Comparison of ENCODE assay signal across 8 mouse cellular contexts in genomic region chr3:41509441-41509840, GRCm38 (mm10). TPM values are rescaled to one million over a fixed set of nuclear protein-coding genes. Genes with fewer than 3 reads are reported as not detected.
DNase-seq lines count a peak whose midpoint lies in the region; ATAC-seq and TF ChIP-seq lines count a peak whose summit lies in the region.
"Had no signal": no experiment of that assay in that cellular context is flagged by ENCODE, and none has a peak within 500 bp of the region (broad histone marks: within the 10 kb centered on the region; RNA-seq: fewer than 3 reads in every experiment).

No protein-coding gene starts in this region.

- no peaks in the 10 kb centered on the region for H3K4me1 ChIP-seq in kidney, adult 2 months (ENCODE audit: control insufficient read depth, insufficient read depth, low read length)

- H3K36me3 ChIP-seq in kidney, adult 2 months (ENCODE audit: control insufficient read depth, insufficient read depth, low read length) = no peaks in the 10 kb centered on the region

- peak; percentile 29 for ATAC-seq in common myeloid progenitor, adult 5-6 weeks (replicated peaks; ENCODE audit: low read depth, poor library complexity, severe bottlenecking)

- intact Hi-C loops in left cerebral cortex, adult 2 months (cut with DNase I) = no loop called here

- no peak overlapping the region for H3K4me3 ChIP-seq in kidney, adult 2 months (ENCODE audit: insufficient read depth, low read depth, low read length)
- no peak overlapping the region for H3K4me3 ChIP-seq in left cerebral cortex, adult 2 months

- no peak for TF ChIP-seq CTCF in kidney, adult 2 months (conservative IDR thresholded peaks at IDR 0.05; ENCODE audit: insufficient read depth, insufficient read length, low read depth, low read length)
- TF ChIP-seq CTCF in left cerebral cortex, adult 2 months (IDR thresholded peaks at IDR 0.05) = no peak

- peak; percentile 56 for DNase-seq in 416B (ENCODE audit: low read depth)
- peak; percentile 65 for DNase-seq in kidney, adult 2 months
- DNase-seq in lung, postnatal 10 days = peak; percentile 33
- DNase-seq in left cerebral cortex, adult 2 months (ENCODE audit: extremely low spot score in 1 of 2, low spot score in 2 of 2) = no peak
- DNase-seq in left cerebral cortex, adult 18-20 months (ENCODE audit: low spot score in 2 of 2) = no peak
- DNase-seq in testis, postnatal 10 days (ENCODE audit: low spot score) = no peak
- DNase-seq: cerebellum, adult 2 months had no signal

- H3K27ac ChIP-seq in kidney, adult 2 months (ENCODE audit: insufficient read depth, low read depth, low read length) = no peak overlapping the region
- H3K27ac ChIP-seq in left cerebral cortex, adult 2 months = no peak overlapping the region

- no peaks in the 10 kb centered on the region for H3K27me3 ChIP-seq in kidney, adult 2 months (replicated peaks; ENCODE audit: control insufficient read depth, insufficient read depth, low read length)

- WGBS in kidney, adult 2 months = 73% methylated on average over 2 of the region's 2 CpGs

- TF ChIP-seq POLR2A in kidney, adult 2 months (IDR thresholded peaks at IDR 0.05; ENCODE audit: low read depth, low read length) = no peak

RNA-seq across cellular contexts. Expression of gene Jade1, which starts 46.1 kb away (rescaled TPM):
- total RNA-seq in common myeloid progenitor, adult 5-6 weeks (2017) = 34.5 and 39.4 TPM in 2 replicates
- 29.9 and 30.2 TPM in 2 replicates for polyA plus RNA-seq in kidney, adult 2 months (2012; rRNA removed)
- total RNA-seq in left cerebral cortex, adult 2 months (2021) = 10 to 100 TPM; 40.5 to 44.7 TPM
- total RNA-seq in left cerebral cortex, adult 18-20 months (2021) = 10 to 100 TPM; 45.8 to 48.6 TPM

Comparison
In these comparisons a context has a peak if more than half of its experiments do, and no peak if none do; other contexts are left out.
1. DNase-seq: peak in 416B (single experiment), kidney, adult 2 months (single experiment) and lung, postnatal 10 days (single experiment); none in left cerebral cortex, adult 2 months (0 of 2), left cerebral cortex, adult 18-20 months (0 of 2) and testis, postnatal 10 days (single experiment).